Comparison of ENCODE assay signal across 19 mouse cellular contexts in the genomic region with DNA sequence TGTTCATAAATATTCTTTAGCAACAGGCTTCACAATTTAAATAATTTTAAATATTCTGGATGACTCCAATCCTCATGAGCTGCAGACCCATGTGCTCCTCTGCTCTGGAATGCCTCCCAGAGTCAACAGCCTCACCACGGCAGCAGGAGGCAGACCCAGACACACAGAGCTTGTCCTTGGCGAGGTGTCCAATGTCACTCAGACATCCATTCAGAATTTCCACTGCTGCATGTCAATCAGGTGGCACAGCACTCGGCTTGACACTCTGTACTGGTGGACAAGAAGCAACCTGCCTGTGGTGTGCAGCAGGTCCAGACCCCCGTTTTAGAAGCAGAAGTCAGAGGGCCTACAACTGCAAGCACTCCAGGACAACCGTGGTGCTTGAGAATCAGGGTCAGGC. TPM values are rescaled to one million over a fixed set of nuclear protein-coding genes. Genes with fewer than 3 reads are reported as not detected.
DNase-seq lines count a peak whose midpoint lies in the region; ATAC-seq lines count a peak whose summit lies in the region.
"Had no signal": no experiment of that assay in that cellular context is flagged by ENCODE, and none has a peak within 500 bp of the region (broad histone marks: within the 10 kb centered on the region; RNA-seq: fewer than 3 reads in every experiment).

No protein-coding gene starts in this region.

- no peak overlapping the region for H3K4me2 ChIP-seq in heart, embryonic 13.5 days
- no peak overlapping the region for H3K4me2 ChIP-seq in heart, embryonic 16.5 days (ENCODE audit: low read depth, low read length)
- H3K4me2 ChIP-seq in midbrain, embryonic 14.5 days (ENCODE audit: low read length): no peak overlapping the region
- H3K4me2 ChIP-seq: embryonic facial prominence, embryonic 13.5 days; forebrain, embryonic 12.5 days; hindbrain, embryonic 15.5 days had no signal

- peaks cover 7% of the 10 kb centered on the region; the same call in 1 of the 2 replicates for H3K4me1 ChIP-seq in heart, embryonic 10.5 days
- peaks cover 9% of the 10 kb centered on the region; the same call in 1 of the 2 replicates for H3K4me1 ChIP-seq in heart, embryonic 13.5 days
- no peaks in the 10 kb centered on the region; the same call in 1 of the 2 replicates for H3K4me1 ChIP-seq in heart, embryonic 16.5 days (ENCODE audit: control insufficient read depth, insufficient read depth, low read length)
- no peaks in the 10 kb centered on the region for H3K4me1 ChIP-seq in midbrain, embryonic 14.5 days (ENCODE audit: control insufficient read depth, insufficient read depth, low read length)
- H3K4me1 ChIP-seq: embryonic facial prominence, embryonic 13.5 days; forebrain, embryonic 12.5 days; hindbrain, embryonic 10.5 days; hindbrain, embryonic 15.5 days had no signal

- DNase-seq in heart, embryonic 10.5 days (ENCODE audit: low spot score): peak; percentile 83
- no peak for DNase-seq in heart, adult 8-10 months (ENCODE audit: low spot score)
- DNase-seq in embryo, embryonic 11 days: no peak
- DNase-seq in lung, postnatal 10 days: no peak
- DNase-seq in midbrain, embryonic 14.5 days: no peak
- DNase-seq: adrenal gland, adult 8-10 months; cerebellum, adult 11-12 months; cerebellum, adult 9-10 months; cerebellum, postnatal 25 days; gastrocnemius, postnatal 14 days; kidney, adult 8-10 months had no signal

- peak; percentile 72; the same call in 1 of the 2 replicates for ATAC-seq in heart, embryonic 13.5 days (ENCODE audit: extremely low read depth, insufficient number of reproducible peaks, low FRiP score, low TSS enrichment)
- peak; percentile 81 for ATAC-seq in heart, embryonic 16.5 days (replicated peaks; ENCODE audit: extremely low read depth, insufficient read depth, low FRiP score)
- no peak for ATAC-seq in midbrain, embryonic 14.5 days (ENCODE audit: low FRiP score, low TSS enrichment)
- ATAC-seq: forebrain, embryonic 16.5 days; intestine, embryonic 16.5 days had no signal

- no peaks in the 10 kb centered on the region for H3K27me3 ChIP-seq in heart, embryonic 10.5 days (ENCODE audit: insufficient read depth, poor library complexity, severe bottlenecking)
- H3K27me3 ChIP-seq in heart, embryonic 13.5 days (replicated peaks): no peaks in the 10 kb centered on the region
- no peaks in the 10 kb centered on the region for H3K27me3 ChIP-seq in heart, embryonic 16.5 days (ENCODE audit: control insufficient read depth, insufficient read depth, low read length)
- H3K27me3 ChIP-seq in midbrain, embryonic 14.5 days (ENCODE audit: control insufficient read depth, insufficient read depth, low read length): no peaks in the 10 kb centered on the region
- H3K27me3 ChIP-seq: embryonic facial prominence, embryonic 13.5 days; forebrain, embryonic 12.5 days; hindbrain, embryonic 15.5 days had no signal

- H3K27ac ChIP-seq in heart, embryonic 10.5 days: peak overlapping the region; percentile 69; the same call in 1 of the 2 replicates
- H3K27ac ChIP-seq in heart, embryonic 13.5 days (replicated peaks): peak overlapping the region; percentile 91
- H3K27ac ChIP-seq in heart, embryonic 16.5 days (ENCODE audit: low read length): peak overlapping the region; percentile 80
- H3K27ac ChIP-seq in midbrain, embryonic 14.5 days (replicated peaks; ENCODE audit: low read depth, low read length): no peak overlapping the region
- H3K27ac ChIP-seq: embryonic facial prominence, embryonic 13.5 days; forebrain, embryonic 12.5 days; hindbrain, embryonic 10.5 days; hindbrain, embryonic 15.5 days had no signal

- H3K36me3 ChIP-seq in heart, embryonic 10.5 days: peaks cover 71% of the 10 kb centered on the region
- peaks cover 80% of the 10 kb centered on the region for H3K36me3 ChIP-seq in heart, embryonic 13.5 days
- peaks cover 39% of the 10 kb centered on the region for H3K36me3 ChIP-seq in heart, embryonic 16.5 days (ENCODE audit: control insufficient read depth, insufficient read depth)
- peaks cover 62% of the 10 kb centered on the region for H3K36me3 ChIP-seq in midbrain, embryonic 14.5 days (ENCODE audit: control insufficient read depth, insufficient read depth, low read length)

- H3K4me3 ChIP-seq in heart, embryonic 10.5 days: no peak overlapping the region
- H3K4me3 ChIP-seq in heart, embryonic 13.5 days: no peak overlapping the region
- H3K4me3 ChIP-seq in heart, embryonic 16.5 days (ENCODE audit: low read length): no peak overlapping the region
- H3K4me3 ChIP-seq in midbrain, embryonic 14.5 days (replicated peaks; ENCODE audit: low read depth, low read length): no peak overlapping the region
- H3K4me3 ChIP-seq: embryonic facial prominence, embryonic 13.5 days; forebrain, embryonic 12.5 days; hindbrain, embryonic 10.5 days; hindbrain, embryonic 15.5 days had no signal

- WGBS in heart, embryonic 10.5 days: 53% methylated on average over 5 of the region's 5 CpGs
- WGBS in heart, embryonic 13.5 days: 49% methylated on average over 5 of the region's 5 CpGs
- WGBS in heart, embryonic 16.5 days: 48% methylated on average over 5 of the region's 5 CpGs
- WGBS in midbrain, embryonic 14.5 days: 85% methylated on average over 5 of the region's 5 CpGs

- no peaks in the 10 kb centered on the region for H3K9me3 ChIP-seq in heart, embryonic 10.5 days
- H3K9me3 ChIP-seq in heart, embryonic 13.5 days: no peaks in the 10 kb centered on the region
- no peaks in the 10 kb centered on the region for H3K9me3 ChIP-seq in heart, embryonic 16.5 days (replicated peaks; ENCODE audit: control insufficient read depth, low read length)
- no peaks in the 10 kb centered on the region for H3K9me3 ChIP-seq in midbrain, embryonic 14.5 days (ENCODE audit: control insufficient read depth, low read length)
- H3K9me3 ChIP-seq: embryonic facial prominence, embryonic 13.5 days; forebrain, embryonic 12.5 days; hindbrain, embryonic 10.5 days; hindbrain, embryonic 15.5 days had no signal

- H3K9ac ChIP-seq in heart, embryonic 13.5 days: peak overlapping the region; percentile 13; the same call in 1 of the 2 replicates
- no peak overlapping the region for H3K9ac ChIP-seq in heart, embryonic 16.5 days (ENCODE audit: low read length)
- H3K9ac ChIP-seq in midbrain, embryonic 14.5 days (replicated peaks; ENCODE audit: low read length): no peak overlapping the region
- H3K9ac ChIP-seq: embryonic facial prominence, embryonic 13.5 days; forebrain, embryonic 12.5 days; hindbrain, embryonic 15.5 days had no signal

RNA-seq across cellular contexts. Expression of gene Nsun2, which starts 35.3 kb away (rescaled TPM):
- 106 and 140 TPM in 2 replicates for polyA plus RNA-seq in heart, embryonic 10.5 days (2016; fragmentation: Nextera tagmentation; extraction: Ambion mirVana)
- 10 to 100 TPM; 43.6 to 51.5 (median 47.4) TPM for total RNA-seq in heart, adult 8-10 months (2022)
- polyA plus RNA-seq in heart, embryonic 13.5 days (2015; fragmentation: Nextera tagmentation; extraction: Ambion mirVana): 65.9 and 69.9 TPM in 2 replicates
- polyA plus RNA-seq in heart, embryonic 16.5 days (2015; fragmentation: Nextera tagmentation; extraction: Ambion mirVana): 66.1 and 78.0 TPM in 2 replicates
- 57.3 and 82.8 TPM in 2 replicates for polyA plus RNA-seq in midbrain, embryonic 14.5 days (2014; fragmentation: Nextera tagmentation; extraction: Ambion mirVana)

RNA-seq across cellular contexts. Expression of gene Tent4a, which starts 36.1 kb away (rescaled TPM):
- polyA plus RNA-seq in heart, embryonic 10.5 days (2016; fragmentation: Nextera tagmentation; extraction: Ambion mirVana): 3.2 and 4.6 TPM in 2 replicates
- 10 to 100 TPM; 10.6 to 14.1 (median 11.9) TPM for total RNA-seq in heart, adult 8-10 months (2022)
- 2.7 and 3.2 TPM in 2 replicates for polyA plus RNA-seq in heart, embryonic 13.5 days (2015; fragmentation: Nextera tagmentation; extraction: Ambion mirVana)
- 3.3 and 3.5 TPM in 2 replicates for polyA plus RNA-seq in heart, embryonic 16.5 days (2015; fragmentation: Nextera tagmentation; extraction: Ambion mirVana)
- polyA plus RNA-seq in midbrain, embryonic 14.5 days (2014; fragmentation: Nextera tagmentation; extraction: Ambion mirVana): 11.5 TPM in 2 replicates
